Mouse (Mus musculus) heart, embryonic 14.5 days (tissue): ENCODE results near the gene Cracr2b. TPM values are rescaled to one million over a fixed set of nuclear protein-coding genes. Genes with fewer than 3 reads are reported as not detected.

Experiments
- ATAC-seq: fragments of 200-750 bp; cut with Nextera tagmentation; 2 replicates; pipeline ENCODE4 v1.8.0; 2017; ENCODE audit warnings: low read depth, moderate TSS enrichment; ENCODE audit not compliant: insufficient number of reproducible peaks, insufficient read depth, low FRiP score
- H3K27ac ChIP-seq, 2 experiments: fragments of 200-500 bp in 1 of 2; fragments of 300-500 bp in 1 of 2; sonication (generic) in 1 of 2; replicated peaks in 1 of 2; 2 replicates each; pipeline ENCODE4 v1.5.1; 2012 to 2014; ENCODE audit warnings: low read depth in 2 of 2, low read length in 2 of 2, control low read depth in 1 of 2, mild to moderate bottlenecking in 1 of 2, mixed read lengths in 1 of 2; ENCODE audit not compliant: control insufficient read depth in 1 of 2, insufficient read depth in 1 of 2
- H3K27me3 ChIP-seq: fragments of 300-500 bp; sonication (generic); 2 replicates; pipeline ENCODE4 v1.6.1; 2014; ENCODE audit warnings: mild to moderate bottlenecking, low read length, control low read depth; ENCODE audit not compliant: control insufficient read depth, insufficient read depth
- H3K36me3 ChIP-seq: fragments of 300-500 bp; sonication (generic); 2 replicates; pipeline ENCODE4 v1.6.1; 2014; ENCODE audit warnings: mild to moderate bottlenecking, control low read depth, low read length, mixed read lengths; ENCODE audit not compliant: control insufficient read depth, insufficient read depth
- H3K4me1 ChIP-seq, 2 experiments: fragments of 200-500 bp in 1 of 2; fragments of 300-500 bp in 1 of 2; sonication (generic) in 1 of 2; 2 replicates each; pipeline ENCODE4 v1.6.1; 2012 to 2014; ENCODE audit warnings: low read length in 2 of 2, control low read depth in 1 of 2, mixed read lengths in 1 of 2; ENCODE audit not compliant: control insufficient read depth in 2 of 2, insufficient read depth in 2 of 2
- H3K4me2 ChIP-seq: fragments of 300-500 bp; sonication (generic); 2 replicates; pipeline ENCODE4 v1.6.1; 2014; ENCODE audit warnings: mild to moderate bottlenecking, low read length
- H3K4me3 ChIP-seq, 2 experiments: fragments of 200-500 bp in 1 of 2; fragments of 300-500 bp in 1 of 2; sonication (generic) in 1 of 2; 2 replicates each; pipeline ENCODE4 v1.5.1; 2012 to 2014; ENCODE audit warnings: low read length in 2 of 2, mild to moderate bottlenecking in 2 of 2, control low read depth in 1 of 2, low read depth in 1 of 2, moderate library complexity in 1 of 2; ENCODE audit not compliant: control insufficient read depth in 1 of 2, insufficient read depth in 1 of 2
- H3K9ac ChIP-seq: fragments of 300-500 bp; sonication (generic); 2 replicates; pipeline ENCODE4 v1.6.1; 2014; ENCODE audit warnings: mild to moderate bottlenecking, low read length
- H3K9me3 ChIP-seq: fragments of 300-500 bp; sonication (generic); 2 replicates; pipeline ENCODE4 v1.6.1; 2016; ENCODE audit warnings: low read length, control low read depth; ENCODE audit not compliant: control insufficient read depth
- WGBS: fragments of 180-500 bp; shearing (Covaris S2); extraction: QIAGEN DNeasy Blood & Tissue Kit; methylation state at CpG from one replicate; pipeline ENCODE4 v1.1.7; 2014; 5-methylcytosine and 5-hydroxymethylcytosine counted together
- polyA plus RNA-seq: library from polyadenylated mRNA; unstranded; fragments of >200 nt; fragmentation: Nextera tagmentation; extraction: Ambion mirVana; gene quantifications from 2 replicates; pipeline ENCODE4 v1.2.1, GENCODE M21; 2014

Cracr2b gene
- polyA plus RNA-seq, 1 experiment from 2014 or later: 25.6 TPM

DNA sequence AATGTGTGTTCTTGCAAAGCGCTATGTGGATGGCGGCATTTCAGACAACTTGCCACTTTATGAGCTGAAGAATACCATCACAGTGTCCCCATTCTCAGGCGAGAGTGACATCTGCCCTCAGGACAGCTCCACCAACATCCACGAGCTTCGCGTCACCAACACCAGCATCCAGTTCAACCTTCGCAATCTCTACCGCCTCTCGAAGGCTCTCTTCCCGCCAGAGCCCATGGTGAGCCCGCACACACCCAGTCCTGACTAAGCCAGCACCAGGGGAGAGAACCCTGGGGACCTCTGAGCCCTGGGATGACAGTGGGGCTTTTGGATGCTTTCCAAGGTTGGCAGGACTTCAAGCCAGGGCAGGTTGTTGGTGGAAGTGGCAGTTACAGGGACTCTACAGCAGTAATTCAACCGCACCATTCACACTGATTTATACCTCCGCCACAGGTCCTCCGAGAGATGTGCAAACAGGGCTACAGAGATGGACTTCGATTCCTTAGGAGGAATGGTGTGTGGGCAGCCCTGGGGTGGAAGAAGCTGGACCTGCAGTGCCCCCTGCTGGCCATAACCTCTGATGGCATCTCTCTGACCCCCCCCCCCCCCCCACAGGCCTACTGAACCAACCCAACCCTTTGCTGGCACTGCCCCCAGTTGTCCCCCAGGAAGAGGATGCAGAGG lies 2.8 kb upstream of the Cracr2b start:
- peaks cover 15% of the 10 kb centered on the region for H3K27me3 ChIP-seq
- H3K9me3 ChIP-seq: no peaks in the 10 kb centered on the region
- ATAC-seq: no peak
- 70% methylated on average over 15 of the region's 15 CpGs for WGBS
- H3K27ac ChIP-seq: no peak overlapping the region
- H3K36me3 ChIP-seq: peaks cover 25% of the 10 kb centered on the region
- peaks cover 12 to 28% of the 10 kb centered on the region in 2 experiments; a peak in 3 of 4 replicates for H3K4me1 ChIP-seq
- no peak overlapping the region for H3K4me3 ChIP-seq
- H3K4me2 ChIP-seq: no peak overlapping the region
- H3K9ac ChIP-seq: no peak overlapping the region

- Histone ChIP-seq H3K36me3 (peaks cover 25% of the 10 kb centered on the region), H3K4me1 (peaks cover 16 to 33% of the 10 kb centered on the region in 2 experiments; a peak in 3 of 4 replicates), H3K9ac (no peak overlapping the region), H3K9me3 (no peaks in the 10 kb centered on the region), H3K27me3 (peaks cover 21% of the 10 kb centered on the region), H3K4me3 (no peak overlapping the region), H3K27ac (no peak overlapping the region), H3K4me2 (no peak overlapping the region)
- no peak for ATAC-seq
- WGBS: 86% methylated on average over 11 of the region's 11 CpGs
Observed at GRCm38 (mm10) chr7:141458661-141459060, 2.2 kb upstream of the Cracr2b start.

DNA sequence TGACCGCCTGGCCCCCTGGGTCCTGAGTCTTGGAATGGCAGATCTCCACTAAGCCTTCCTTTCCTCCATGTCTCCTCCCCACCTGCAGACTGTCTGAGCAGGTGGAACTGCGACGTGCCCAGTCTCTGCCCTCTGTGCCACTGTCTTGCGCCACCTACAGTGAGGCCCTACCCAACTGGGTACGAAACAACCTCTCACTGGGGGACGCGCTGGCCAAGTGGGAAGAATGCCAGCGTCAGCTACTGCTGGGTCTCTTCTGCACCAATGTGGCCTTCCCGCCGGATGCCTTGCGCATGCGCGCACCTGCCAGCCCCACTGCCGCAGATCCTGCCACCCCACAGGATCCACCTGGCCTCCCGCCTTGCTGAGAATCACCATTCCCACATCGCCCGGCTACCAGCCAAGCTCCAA lies 1.6 kb upstream of the Cracr2b start:
- peaks cover 25% of the 10 kb centered on the region for H3K36me3 ChIP-seq
- 85% methylated on average over 17 of the region's 17 CpGs for WGBS
- H3K4me2 ChIP-seq: no peak overlapping the region
- peaks cover 18 to 35% of the 10 kb centered on the region in 2 experiments; a peak in 3 of 4 replicates for H3K4me1 ChIP-seq
- peaks cover 27% of the 10 kb centered on the region for H3K27me3 ChIP-seq
- no peak for ATAC-seq
- H3K9ac ChIP-seq: no peak overlapping the region
- no peak overlapping the region for H3K4me3 ChIP-seq
- no peak overlapping the region for H3K27ac ChIP-seq
- no peaks in the 10 kb centered on the region for H3K9me3 ChIP-seq

DNA sequence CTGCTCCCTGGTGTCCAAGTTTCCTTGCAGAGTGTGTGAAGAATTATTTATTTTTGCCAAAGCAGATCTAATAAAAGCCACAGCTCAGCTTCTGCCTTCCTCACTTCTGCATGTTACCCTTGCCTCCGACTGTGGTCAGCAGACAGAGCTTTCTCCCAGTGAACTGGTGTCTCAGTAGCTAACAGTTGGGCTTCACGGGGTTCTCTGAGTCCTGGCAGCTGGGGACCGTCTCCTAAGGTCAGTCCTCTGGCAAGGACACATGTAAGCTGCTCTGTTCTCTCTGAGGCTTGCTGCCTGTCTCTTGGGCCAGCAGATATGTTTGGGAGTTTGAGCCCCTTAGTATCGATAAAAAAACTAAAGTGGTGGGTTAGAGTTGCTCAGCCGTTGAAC lies 898 bp upstream of the Cracr2b start:
- Histone ChIP-seq H3K9ac (no peak overlapping the region), H3K9me3 (no peaks in the 10 kb centered on the region), H3K4me1 (peaks cover 21 to 36% of the 10 kb centered on the region in 2 experiments; a peak in 3 of 4 replicates), H3K4me2 (no peak overlapping the region), H3K27me3 (peaks cover 30% of the 10 kb centered on the region), H3K36me3 (peaks cover 25% of the 10 kb centered on the region), H3K4me3 (no peak overlapping the region), H3K27ac (no peak overlapping the region)
- WGBS: 66% methylated on average over 5 of the region's 5 CpGs
- ATAC-seq: no peak

- peaks cover 30% of the 10 kb centered on the region for H3K27me3 ChIP-seq
- H3K4me1 ChIP-seq: peaks cover 19 to 38% of the 10 kb centered on the region in 2 experiments; a peak in 3 of 4 replicates
- peak overlapping the region; percentile 57 to 61 for H3K4me3 ChIP-seq
- H3K4me2 ChIP-seq: peak overlapping the region; percentile 97
- no peaks in the 10 kb centered on the region for H3K9me3 ChIP-seq
- H3K9ac ChIP-seq: peak overlapping the region; percentile 77
- ATAC-seq: no peak
- peaks cover 25% of the 10 kb centered on the region for H3K36me3 ChIP-seq
- 1% methylated on average over 58 of the region's 59 CpGs for WGBS
- peak overlapping the region in 1 of 2 experiments; percentile 44; a peak in 2 of 4 replicates for H3K27ac ChIP-seq
Observed at GRCm38 (mm10) chr7:141461521-141462332, 833 bp downstream of the Cracr2b start.

- no peak for ATAC-seq
- no peak overlapping the region for H3K27ac ChIP-seq
- H3K36me3 ChIP-seq: peaks cover 23% of the 10 kb centered on the region
- H3K9me3 ChIP-seq: no peaks in the 10 kb centered on the region
- H3K4me3 ChIP-seq: peak overlapping the region; percentile 57 to 61
- peak overlapping the region; percentile 77 for H3K9ac ChIP-seq
- peak overlapping the region; percentile 97 for H3K4me2 ChIP-seq
- WGBS: 17% methylated on average over 5 of the region's 5 CpGs
- H3K4me1 ChIP-seq: peaks cover 22 to 42% of the 10 kb centered on the region in 2 experiments; a peak in 3 of 4 replicates
- H3K27me3 ChIP-seq: peaks cover 30% of the 10 kb centered on the region
Observed at GRCm38 (mm10) chr7:141462333-141462821, 1.5 kb downstream of the Cracr2b start.

GRCm38 (mm10) chr7:141463824-141464602 lies 3.1 kb downstream of the Cracr2b start:
- 31% methylated on average over 12 of the region's 12 CpGs for WGBS
- Histone ChIP-seq H3K36me3 (peaks cover 13% of the 10 kb centered on the region), H3K4me2 (peak overlapping the region; percentile 64), H3K4me3 (peak overlapping the region; percentile 7 to 25), H3K27me3 (peaks cover 30% of the 10 kb centered on the region), H3K4me1 (peaks cover 31 to 50% of the 10 kb centered on the region in 2 experiments), H3K27ac (peak overlapping the region; percentile 45 to 73), H3K9me3 (no peaks in the 10 kb centered on the region), H3K9ac (peak overlapping the region; percentile 65; the same call in 1 of the 2 replicates)
- ATAC-seq: peak; percentile 0; the same call in 1 of the 2 replicates
